14 mouse cellular contexts compared by ENCODE assay signal in genomic region chr2:158722135-158722534, GRCm38 (mm10). TPM values are rescaled to one million over a fixed set of nuclear protein-coding genes. Genes with fewer than 3 reads are reported as not detected.
DNase-seq lines count a peak whose midpoint lies in the region; ATAC-seq and TF ChIP-seq lines count a peak whose summit lies in the region.
"Had no signal": no experiment of that assay in that cellular context is flagged by ENCODE, and none has a peak within 500 bp of the region (broad histone marks: within the 10 kb centered on the region; RNA-seq: fewer than 3 reads in every experiment).

No protein-coding gene starts in this region.

- intact Hi-C loops in heart, postnatal 25 days (cut with DNase I), result no loop called here

- no peaks in the 10 kb centered on the region for H3K27me3 ChIP-seq in heart, embryonic 11.5 days (ENCODE audit: control insufficient read depth, insufficient read depth, low read length)
- H3K27me3 ChIP-seq in kidney, embryonic 16.5 days (ENCODE audit: insufficient read depth, low read length), result no peaks in the 10 kb centered on the region
- no peaks in the 10 kb centered on the region for H3K27me3 ChIP-seq in small intestine, adult 2 months (ENCODE audit: control insufficient read depth, insufficient read depth, low read length)
- H3K27me3 ChIP-seq: embryonic facial prominence, embryonic 13.5 days had no signal

- no peak for DNase-seq in heart, postnatal 25 days (ENCODE audit: low spot score)
- DNase-seq in kidney, adult 18-20 months, result no peak
- DNase-seq in thymus, postnatal 0 days (ENCODE audit: low spot score), result peak; percentile 30
- DNase-seq in thymus, postnatal 36 days, result no peak
- DNase-seq in layer of hippocampus, postnatal 14 days (ENCODE audit: low spot score in 2 of 2), result no peak
- DNase-seq: adrenal gland, adult 8-10 months; B cell, adult 2 months; cerebellum, adult 18-20 months; left cerebral cortex, postnatal 4 days had no signal

- TF ChIP-seq POLR2A in small intestine, adult 2 months (IDR thresholded peaks at IDR 0.05; ENCODE audit: low read depth, low read length), result no peak

- H3K4me2 ChIP-seq in heart, embryonic 11.5 days, result no peak overlapping the region
- H3K4me2 ChIP-seq in kidney, embryonic 16.5 days (replicated peaks; ENCODE audit: low read depth, low read length), result no peak overlapping the region
- H3K4me2 ChIP-seq: embryonic facial prominence, embryonic 13.5 days had no signal

- H3K4me1 ChIP-seq in heart, embryonic 11.5 days (ENCODE audit: control insufficient read depth, insufficient read depth, low read length), result peaks cover 20% of the 10 kb centered on the region
- H3K4me1 ChIP-seq in kidney, embryonic 16.5 days (ENCODE audit: insufficient read depth, low read length), result 0 out of 2 replicates have a peak, but pooled peaks cover 3% of the 10 kb centered on the region
- peaks cover 10% of the 10 kb centered on the region for H3K4me1 ChIP-seq in small intestine, adult 2 months (ENCODE audit: control insufficient read depth, insufficient read depth, insufficient read length, low read length)

- no peak for ATAC-seq in heart, embryonic 11.5 days (replicated peaks; ENCODE audit: insufficient number of reproducible peaks, low FRiP score, low TSS enrichment)
- no peak for ATAC-seq in kidney, embryonic 16.5 days (ENCODE audit: low FRiP score, low TSS enrichment)

- H3K36me3 ChIP-seq in heart, embryonic 11.5 days (ENCODE audit: control insufficient read depth, insufficient read depth, low read length), result no peaks in the 10 kb centered on the region
- no peaks in the 10 kb centered on the region for H3K36me3 ChIP-seq in kidney, embryonic 16.5 days (ENCODE audit: insufficient read depth, low read length)
- H3K36me3 ChIP-seq in small intestine, adult 2 months (ENCODE audit: control insufficient read depth, insufficient read depth, low read length), result no peaks in the 10 kb centered on the region
- H3K36me3 ChIP-seq: embryonic facial prominence, embryonic 13.5 days had no signal

- TF ChIP-seq CTCF in small intestine, adult 2 months (IDR thresholded peaks at IDR 0.05; ENCODE audit: extremely low read depth, insufficient read length, insufficient replicate concordance, low read depth, low read length), result no peak

- 51% methylated on average over 4 of the region's 4 CpGs for WGBS in heart, embryonic 11.5 days (ENCODE audit: insufficient replicate concordance)
- 78% methylated on average over 4 of the region's 4 CpGs for whole genome bisulfite sequencing in kidney, embryonic 16.5 days
- WGBS in small intestine, adult 2 months, result 69% methylated on average over 4 of the region's 4 CpGs

- H3K9me3 ChIP-seq in heart, embryonic 11.5 days (replicated peaks; ENCODE audit: control insufficient read depth, low read length), result no peaks in the 10 kb centered on the region
- no peaks in the 10 kb centered on the region for H3K9me3 ChIP-seq in kidney, embryonic 16.5 days (ENCODE audit: low read length)

- H3K27ac ChIP-seq in heart, embryonic 11.5 days (ENCODE audit: low read depth, low read length), result 0 out of 2 replicates have a peak overlapping the region, but pooled peaks have one; percentile 42
- H3K27ac ChIP-seq in kidney, embryonic 16.5 days (ENCODE audit: low read length), result peak overlapping the region; percentile 63
- H3K27ac ChIP-seq in small intestine, adult 2 months (ENCODE audit: insufficient read depth, low read depth, low read length), result peak overlapping the region; percentile 80
- H3K27ac ChIP-seq: liver, embryonic 14.5 days had no signal

- H3K4me3 ChIP-seq in heart, embryonic 11.5 days (ENCODE audit: low read depth, low read length), result no peak overlapping the region
- no peak overlapping the region for H3K4me3 ChIP-seq in kidney, embryonic 16.5 days (ENCODE audit: low read length)
- H3K4me3 ChIP-seq in small intestine, adult 2 months (ENCODE audit: low read depth, low read length), result no peak overlapping the region
- H3K4me3 ChIP-seq: embryonic facial prominence, embryonic 13.5 days had no signal

- no peak overlapping the region for H3K9ac ChIP-seq in heart, embryonic 11.5 days (ENCODE audit: low read depth, low read length)
- no peak overlapping the region for H3K9ac ChIP-seq in kidney, embryonic 16.5 days (replicated peaks; ENCODE audit: low read length)
- H3K9ac ChIP-seq: embryonic facial prominence, embryonic 13.5 days; liver, embryonic 14.5 days had no signal

RNA-seq across cellular contexts. Expression of gene Fam83d, which starts 45.8 kb away (rescaled TPM):
- polyA plus RNA-seq in heart, embryonic 11.5 days (2014; fragmentation: Nextera tagmentation; extraction: Ambion mirVana), result 50.1 and 54.4 TPM in 2 replicates
- total RNA-seq in heart, postnatal 25 days (2021), result 1 to 10 TPM in 1 of 2 experiments, under 1 TPM in 1; 0.75 to 1.1 TPM
- polyA plus RNA-seq in kidney, embryonic 16.5 days (2015; fragmentation: Nextera tagmentation; extraction: Ambion mirVana), result 55.1 and 56.3 TPM in 2 replicates
- 18.7 and 19.8 TPM in 2 replicates for polyA plus RNA-seq in thymus, postnatal 0 days (2015; fragmentation: Nextera tagmentation; extraction: Ambion mirVana)
- polyA plus RNA-seq in small intestine, adult 2 months (2012; rRNA removed), result 14.0 and 21.3 TPM in 2 replicates
- 1 to 10 TPM; 2.7 to 3.5 TPM for total RNA-seq in layer of hippocampus, postnatal 14 days (2021)

RNA-seq across cellular contexts. Expression of gene Ppp1r16b, which starts 56.9 kb away (rescaled TPM):
- 4.5 TPM in 2 replicates for polyA plus RNA-seq in heart, embryonic 11.5 days (2014; fragmentation: Nextera tagmentation; extraction: Ambion mirVana)
- total RNA-seq in heart, postnatal 25 days (2021), result 10 to 100 TPM; 15.0 to 15.3 TPM
- 14.1 and 17.7 TPM in 2 replicates for polyA plus RNA-seq in kidney, embryonic 16.5 days (2015; fragmentation: Nextera tagmentation; extraction: Ambion mirVana)
- polyA plus RNA-seq in thymus, postnatal 0 days (2015; fragmentation: Nextera tagmentation; extraction: Ambion mirVana), result 45.4 and 58.3 TPM in 2 replicates
- polyA plus RNA-seq in small intestine, adult 2 months (2012; rRNA removed), result 3.6 and 3.9 TPM in 2 replicates
- total RNA-seq in layer of hippocampus, postnatal 14 days (2021), result 10 to 100 TPM; 97.4 to 97.9 TPM
